Mouse (Mus musculus) megakaryocyte, embryonic 14.5 days (primary cell): Measurements from ENCODE around the gene Gm5150. TPM values are rescaled to one million over a fixed set of nuclear protein-coding genes. Genes with fewer than 3 reads are reported as not detected.
"Not testable (repeated sequence)": the region's sequence is repeated elsewhere in the genome, so short reads cannot be mapped to it uniquely, and the experiment has no call there.

ENCODE experiments used
- H3K27me3 ChIP-seq: replicated peaks from 2 replicates; pipeline ENCODE3; 2012; ENCODE audit warnings: inconsistent platforms
- H3K36me3 ChIP-seq: replicated peaks from 2 replicates; pipeline ENCODE3; 2012; ENCODE audit warnings: low read length, inconsistent platforms, mixed read lengths
- H3K4me1 ChIP-seq: 2 replicates; pipeline ENCODE4 v1.6.1; 2012; ENCODE audit warnings: inconsistent platforms
- H3K4me3 ChIP-seq: replicated peaks from 2 replicates; pipeline ENCODE3; 2012; ENCODE audit warnings: moderate library complexity, mild to moderate bottlenecking, inconsistent platforms
- H3K9me3 ChIP-seq: 2 replicates; pipeline ENCODE4 v1.6.1; 2012; ENCODE audit warnings: inconsistent platforms
- FLI1 ChIP-seq: IDR thresholded peaks from 2 replicates; pipeline ENCODE4 v1.6.1; 2012; ENCODE audit warnings: low read length, inconsistent platforms, mixed read lengths
- GATA1 ChIP-seq: IDR thresholded peaks from 3 replicates; pipeline ENCODE4 v1.6.1; 2012; ENCODE audit warnings: mixed read lengths, low read length, inconsistent platforms, borderline replicate concordance
- polyA plus RNA-seq: library from polyadenylated mRNA; stranded (reverse); fragments of >175 nt; gene quantifications from 2 replicates; pipeline ENCODE4 v1.2.3, GENCODE M21; 2012; ENCODE audit warnings: low replicate concordance; ENCODE audit not compliant: insufficient read depth

The Gm5150 gene
- not detected in 2 replicates for polyA plus RNA-seq

DNA sequence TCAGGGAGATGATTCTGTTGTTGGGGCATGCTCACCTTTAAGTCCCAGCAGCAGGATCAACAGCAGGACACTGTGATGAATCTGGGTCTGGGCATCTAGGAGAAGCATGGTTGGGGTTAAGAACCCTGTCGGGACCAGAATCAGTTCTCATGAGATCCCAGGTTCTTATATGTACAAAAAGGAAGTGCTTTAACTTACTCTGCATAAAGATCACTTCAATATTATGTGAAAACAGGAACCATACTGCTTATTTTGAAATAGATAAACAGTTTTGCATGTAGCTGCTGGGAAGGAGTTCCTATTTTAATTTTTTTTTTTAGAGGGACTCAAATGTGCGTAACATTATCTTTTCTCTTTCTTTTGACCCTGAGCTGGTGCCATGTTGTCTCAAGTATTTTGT, at the start of gene Gm5150:
Gene Gm5150, minus strand, starts transcription at position 223 of the 400 bp plus-strand sequence.
- Histone ChIP-seq H3K36me3 (no peaks in the 10 kb centered on the region), H3K27me3 (no peaks in the 10 kb centered on the region), H3K4me3 (no peak within 1 kb of the TSS), H3K4me1 (no peaks in the 10 kb centered on the region), H3K9me3 (no peaks in the 10 kb centered on the region)
- TF ChIP-seq GATA1 (no peak), FLI1 (no peak)

DNA sequence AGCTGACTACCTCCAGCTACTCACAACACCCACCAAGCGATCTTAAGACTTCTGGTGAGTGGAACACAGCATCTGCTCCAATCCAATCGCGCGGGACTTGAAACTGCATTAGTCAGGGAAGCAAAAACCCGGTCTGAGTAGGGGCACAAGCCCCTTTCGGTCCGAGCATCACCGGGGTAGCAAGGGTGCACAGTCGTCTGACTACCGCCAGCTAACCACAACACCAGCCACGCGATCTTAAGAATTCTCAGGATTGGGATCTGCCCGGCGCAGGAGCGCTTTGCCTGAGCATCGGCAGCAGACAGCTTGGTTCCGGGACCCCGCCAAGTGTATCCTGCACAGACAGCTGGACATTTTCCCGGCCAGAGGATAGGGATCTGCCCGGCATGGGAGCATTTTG, 45.5 kb upstream of the Gm5150 start:
- H3K4me1 ChIP-seq, H3K36me3 ChIP-seq, H3K9me3 ChIP-seq, H3K4me3 ChIP-seq, H3K27me3 ChIP-seq: not testable (repeated sequence)

DNA sequence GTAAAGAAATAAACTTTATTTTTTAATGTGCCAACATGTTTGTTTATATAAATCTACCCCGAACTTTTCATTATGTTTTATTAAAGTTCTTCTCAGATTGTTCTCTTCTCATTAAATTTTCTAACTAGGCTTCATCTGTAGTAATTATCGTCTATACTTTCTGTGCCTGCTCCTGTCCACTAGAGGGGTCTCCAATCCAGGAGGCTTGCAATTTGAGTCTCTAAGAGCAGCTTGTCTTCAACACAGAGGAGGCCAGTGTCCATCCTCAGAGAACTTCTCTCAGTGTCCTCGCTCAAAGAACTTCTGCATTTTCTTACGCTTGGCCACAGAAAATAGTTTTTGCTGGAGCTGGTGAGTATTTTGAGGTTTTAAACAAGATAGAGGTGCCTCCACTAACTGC, 41.1 kb upstream of the Gm5150 start:
- Histone ChIP-seq H3K9me3 (0 out of 2 replicates have a peak, but pooled peaks cover 4% of the 10 kb centered on the region), H3K4me3 (no peak overlapping the region), H3K27me3 (no peaks in the 10 kb centered on the region), H3K4me1 (no peaks in the 10 kb centered on the region), H3K36me3 (no peaks in the 10 kb centered on the region)
- no peak for TF ChIP-seq FLI1
- no peak for TF ChIP-seq GATA1

DNA sequence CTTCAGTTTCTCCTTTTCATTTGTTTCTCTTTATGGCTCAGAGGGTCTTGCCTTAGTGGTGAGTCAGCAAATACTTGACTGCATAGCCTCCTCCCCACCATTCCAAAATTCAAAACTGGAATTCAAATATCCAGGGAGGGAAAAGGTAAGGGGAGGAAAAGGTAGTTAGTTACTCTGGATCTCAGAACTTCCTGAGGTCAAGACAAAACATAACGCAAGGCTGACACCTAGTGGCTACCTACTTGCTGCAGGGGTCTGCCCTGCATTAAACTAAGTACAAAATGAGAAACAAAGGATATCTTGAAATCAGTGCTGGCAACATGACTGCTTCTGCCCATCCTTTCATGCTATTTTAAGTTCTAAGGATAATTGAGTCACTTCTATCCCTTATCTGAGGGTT, 37.1 kb upstream of the Gm5150 start:
- Histone ChIP-seq H3K36me3 (no peaks in the 10 kb centered on the region), H3K4me3 (no peak overlapping the region), H3K27me3 (no peaks in the 10 kb centered on the region), H3K9me3 (no peaks in the 10 kb centered on the region), H3K4me1 (no peaks in the 10 kb centered on the region)
- TF ChIP-seq GATA1: no peak
- no peak for TF ChIP-seq FLI1

GRCm38 (mm10) chr3:16024988-16025387, 18.8 kb upstream of the Gm5150 start:
- not testable (repeated sequence) for H3K4me3 ChIP-seq, H3K4me1 ChIP-seq, H3K27me3 ChIP-seq, H3K9me3 ChIP-seq, H3K36me3 ChIP-seq

DNA sequence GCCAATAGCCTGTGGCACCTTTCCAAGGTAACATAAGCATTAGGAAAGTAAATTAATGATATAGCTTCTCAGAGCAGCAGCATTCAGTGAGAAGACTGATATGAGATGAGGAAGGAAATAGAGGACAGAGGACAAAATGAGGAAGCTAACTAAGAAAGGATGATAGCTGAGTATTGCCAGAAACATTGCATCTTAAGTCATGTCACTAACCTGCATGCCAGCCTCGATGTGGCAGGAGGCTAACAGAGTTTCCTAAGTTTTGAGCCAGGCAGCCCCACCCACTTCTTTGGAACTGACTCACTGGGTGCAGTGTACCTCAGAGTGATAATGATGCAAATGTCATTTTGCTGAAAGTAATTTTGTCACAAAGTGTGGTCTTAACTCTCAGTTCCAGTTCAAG, 16.0 kb upstream of the Gm5150 start:
- TF ChIP-seq GATA1: no peak
- TF ChIP-seq FLI1: no peak
- H3K4me1 ChIP-seq: no peaks in the 10 kb centered on the region

GRCm38 (mm10) chr3:16014456-16014855, 8.2 kb upstream of the Gm5150 start:
- not testable (repeated sequence) for H3K4me1 ChIP-seq, H3K4me3 ChIP-seq, H3K27me3 ChIP-seq, H3K36me3 ChIP-seq, H3K9me3 ChIP-seq

More for the DNA sequence above, 16.0 kb upstream of the Gm5150 start:
- H3K36me3 ChIP-seq: no peaks in the 10 kb centered on the region
- no peak overlapping the region for H3K4me3 ChIP-seq
- H3K27me3 ChIP-seq: no peaks in the 10 kb centered on the region
- no peaks in the 10 kb centered on the region for H3K9me3 ChIP-seq

DNA sequence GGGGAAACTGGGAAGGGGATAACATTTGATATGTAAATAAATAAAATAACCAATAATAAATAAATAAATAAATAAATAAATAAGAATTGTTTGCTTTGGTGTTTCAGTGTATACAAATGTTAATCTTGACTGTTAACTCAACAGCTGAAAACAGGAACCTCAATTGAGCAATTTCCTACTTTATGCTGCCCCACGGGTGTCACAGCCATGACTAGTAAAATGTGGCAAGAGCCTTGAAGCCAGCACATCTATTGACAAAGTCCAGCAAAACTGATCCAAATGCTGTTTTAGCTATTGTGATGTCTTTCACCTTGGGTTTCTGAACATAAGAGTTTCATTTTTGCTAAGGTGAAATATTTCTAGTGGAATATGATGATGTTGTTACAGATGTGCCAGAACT, 1.6 kb upstream of the Gm5150 start:
- Histone ChIP-seq H3K4me3 (no peak overlapping the region), H3K27me3 (no peaks in the 10 kb centered on the region)
- TF ChIP-seq FLI1: no peak
- no peak for TF ChIP-seq GATA1

GRCm38 (mm10) chr3:16003890-16004633, 2.2 kb downstream of the Gm5150 start:
- H3K36me3 ChIP-seq: no peaks in the 10 kb centered on the region
- TF ChIP-seq GATA1 (no peak), FLI1 (no peak)
- H3K4me3 ChIP-seq: no peak overlapping the region

More for the DNA sequence above, 1.6 kb upstream of the Gm5150 start:
- Histone ChIP-seq H3K9me3 (no peaks in the 10 kb centered on the region), H3K4me1 (no peaks in the 10 kb centered on the region), H3K36me3 (no peaks in the 10 kb centered on the region)

DNA sequence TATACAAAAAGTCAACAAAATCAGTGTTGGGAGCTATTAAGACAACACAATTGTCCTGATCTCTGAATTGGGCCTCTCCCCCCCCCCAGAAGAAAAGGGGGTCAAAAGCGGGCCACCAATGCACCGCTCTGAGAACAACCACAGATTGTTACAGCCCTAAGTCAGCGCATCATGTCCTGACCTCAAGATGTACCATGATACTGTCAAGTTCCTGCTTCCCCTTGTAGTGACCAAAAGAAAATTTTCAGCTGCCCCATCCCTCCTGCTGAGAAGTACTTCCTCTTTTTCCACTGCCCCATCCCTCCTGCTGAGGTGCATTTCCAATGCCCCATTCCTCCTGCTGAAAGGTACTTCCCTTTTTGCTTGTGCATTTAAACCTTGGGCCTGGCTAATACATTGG, 6.8 kb downstream of the Gm5150 start:
- not testable (repeated sequence) for H3K4me3 ChIP-seq, H3K36me3 ChIP-seq, H3K4me1 ChIP-seq, H3K9me3 ChIP-seq, H3K27me3 ChIP-seq

More at GRCm38 (mm10) chr3:16003890-16004633, 2.2 kb downstream of the Gm5150 start:
- Histone ChIP-seq H3K9me3 (no peaks in the 10 kb centered on the region), H3K27me3 (no peaks in the 10 kb centered on the region), H3K4me1 (no peaks in the 10 kb centered on the region)

GRCm38 (mm10) chr3:15982216-15982615, 24.0 kb downstream of the Gm5150 start:
- Histone ChIP-seq H3K27me3 (no peaks in the 10 kb centered on the region), H3K4me1 (no peaks in the 10 kb centered on the region), H3K9me3 (no peaks in the 10 kb centered on the region), H3K4me3 (no peak overlapping the region), H3K36me3 (no peaks in the 10 kb centered on the region)
- TF ChIP-seq GATA1 (no peak), FLI1 (no peak)
